Mouse (Mus musculus): Measurements from ENCODE around the gene Gm10295. TPM values are rescaled to one million over a fixed set of nuclear protein-coding genes. Genes with fewer than 3 reads are reported as not detected.

Gm10295 gene
- polyA plus RNA-seq, 1 experiment = not detected

- no peak for TF ChIP-seq POLR2A (IDR thresholded peaks at IDR 0.05; ENCODE audit: borderline replicate concordance, control insufficient read depth, low read depth, low read length)
- TF ChIP-seq CTCF (IDR thresholded peaks at IDR 0.05; ENCODE audit: control insufficient read depth, insufficient read depth, low read length) = no peak
- no peak overlapping the region for H3K4me3 ChIP-seq (replicated peaks; ENCODE audit: control insufficient read depth, low read depth, low read length)
- WGBS = 16% methylated on average over 6 of the region's 6 CpGs
- H3K4me1 ChIP-seq (ENCODE audit: control insufficient read depth, insufficient read depth, low read length) = no peaks in the 10 kb centered on the region
- H3K27ac ChIP-seq (ENCODE audit: control insufficient read depth, insufficient read depth, low read depth, low read length, poor library complexity) = no peak overlapping the region
Measured at GRCm38 (mm10) chr7:71386050-71386449, 34.8 kb upstream of the Gm10295 start.

GRCm38 (mm10) chr7:71384921-71385320 is 33.6 kb upstream of the Gm10295 start:
- Histone ChIP-seq H3K27ac (ENCODE audit: control insufficient read depth, insufficient read depth, low read depth, low read length, poor library complexity) (no peak overlapping the region), H3K4me3 (replicated peaks; ENCODE audit: control insufficient read depth, low read depth, low read length) (no peak overlapping the region), H3K4me1 (ENCODE audit: control insufficient read depth, insufficient read depth, low read length) (no peaks in the 10 kb centered on the region)
- 65% methylated on average over 7 of the region's 7 CpGs for WGBS
- TF ChIP-seq POLR2A (IDR thresholded peaks at IDR 0.05; ENCODE audit: borderline replicate concordance, control insufficient read depth, low read depth, low read length) = no peak

DNA sequence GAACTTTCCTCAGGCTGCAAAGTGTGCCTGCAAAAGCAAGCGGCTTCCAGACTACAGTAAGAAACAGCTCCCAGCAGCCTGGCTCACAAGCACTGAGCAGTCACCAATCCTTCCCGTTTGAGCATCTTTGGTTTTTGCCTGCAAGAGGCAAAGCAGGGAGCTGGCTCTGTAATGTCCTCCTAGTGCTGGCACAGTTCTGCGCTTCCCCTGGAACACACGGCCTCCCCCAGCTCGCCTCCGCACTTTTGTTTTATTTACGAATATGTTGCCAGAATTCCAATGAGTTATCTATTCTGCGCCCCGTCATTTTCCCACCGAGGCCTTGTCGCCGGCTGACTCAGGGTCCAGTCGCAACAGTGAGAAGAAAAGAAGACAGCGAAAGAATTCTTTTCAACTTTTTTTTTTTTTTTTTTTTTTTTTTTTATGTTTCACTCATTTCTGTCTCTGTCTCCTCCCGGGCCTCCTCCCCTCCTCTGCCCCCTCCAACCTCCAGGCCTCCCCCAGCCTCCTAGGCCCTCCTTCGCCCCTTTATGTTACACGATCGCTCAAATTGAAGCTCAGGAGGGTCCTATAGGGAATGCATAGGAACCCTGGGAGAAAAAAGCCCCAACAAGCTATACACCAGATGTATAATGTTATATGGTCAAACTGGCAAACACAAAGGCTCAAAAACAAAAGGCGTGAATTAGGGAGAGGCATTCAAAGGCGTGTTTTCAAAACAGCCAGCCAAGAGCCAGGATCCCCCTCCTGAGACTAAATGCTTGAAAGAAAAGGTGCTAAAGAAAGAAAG is 32.3 kb upstream of the Gm10295 start:
- Histone ChIP-seq H3K4me3 (replicated peaks; ENCODE audit: control insufficient read depth, low read depth, low read length) (no peak overlapping the region), H3K4me1 (ENCODE audit: control insufficient read depth, insufficient read depth, low read length) (no peaks in the 10 kb centered on the region), H3K27ac (ENCODE audit: control insufficient read depth, insufficient read depth, low read depth, low read length, poor library complexity) (no peak overlapping the region; the same call in 1 of the 2 replicates)
- WGBS = 87% methylated on average over 20 of the region's 20 CpGs
- TF ChIP-seq POLR2A (IDR thresholded peaks at IDR 0.05; ENCODE audit: borderline replicate concordance, control insufficient read depth, low read depth, low read length) (no peak), CTCF (IDR thresholded peaks at IDR 0.05; ENCODE audit: control insufficient read depth, insufficient read depth, low read length) (no peak)

DNA sequence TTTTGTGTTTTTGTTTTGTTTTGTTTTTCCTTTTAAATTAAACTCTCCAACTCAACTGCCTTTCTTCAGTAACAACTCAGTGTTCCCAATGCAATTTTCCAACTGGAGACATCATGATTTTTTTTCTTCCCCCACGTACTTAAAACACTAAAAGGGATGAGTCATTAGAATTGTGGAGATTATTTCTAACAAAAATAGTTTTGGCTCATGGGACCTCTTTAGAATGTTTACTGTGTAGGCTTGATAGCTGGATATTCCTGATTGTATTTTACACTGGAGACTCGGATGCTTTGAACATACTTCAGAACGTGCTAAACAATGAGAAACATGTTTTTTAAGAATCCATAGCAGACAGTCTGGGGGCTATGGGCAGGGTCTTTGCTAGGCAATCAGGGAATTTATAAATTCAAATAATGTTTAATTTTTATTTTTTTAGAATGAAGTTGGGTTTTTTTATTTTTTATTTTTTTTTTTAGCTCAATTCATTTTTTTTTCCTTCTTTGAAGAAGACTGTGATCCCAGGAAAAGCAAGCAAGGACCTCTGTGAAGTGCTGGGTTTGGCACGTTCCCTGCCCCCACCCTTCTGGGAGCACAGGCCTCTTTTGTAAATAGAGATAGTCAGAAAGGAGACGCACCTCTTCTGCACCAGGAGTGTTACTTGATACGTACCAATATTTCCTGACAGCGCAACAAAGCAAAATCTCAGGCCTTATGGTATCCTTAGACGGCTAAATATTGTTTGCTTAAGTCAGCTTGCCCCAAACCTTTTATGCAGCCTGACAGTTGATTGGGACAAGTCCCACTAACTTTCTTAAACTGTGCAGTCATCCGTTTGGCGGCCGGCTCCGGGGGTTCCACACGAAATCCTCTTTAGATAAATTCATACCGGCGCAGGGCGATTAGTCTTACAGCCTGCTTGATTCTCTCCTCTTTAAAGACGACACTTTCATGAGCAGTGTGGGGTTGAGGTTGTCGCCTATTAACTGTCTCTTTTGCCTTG is 28.8 kb upstream of the Gm10295 start:
- no peak overlapping the region for H3K4me3 ChIP-seq (replicated peaks; ENCODE audit: control insufficient read depth, low read depth, low read length)
- no peak for TF ChIP-seq POLR2A (IDR thresholded peaks at IDR 0.05; ENCODE audit: borderline replicate concordance, control insufficient read depth, low read depth, low read length)
- no peak for TF ChIP-seq CTCF (IDR thresholded peaks at IDR 0.05; ENCODE audit: control insufficient read depth, insufficient read depth, low read length)
- H3K4me1 ChIP-seq (ENCODE audit: control insufficient read depth, insufficient read depth, low read length) = no peaks in the 10 kb centered on the region
- 80% methylated on average over 18 of the region's 18 CpGs for WGBS
- no peak overlapping the region for H3K27ac ChIP-seq (ENCODE audit: control insufficient read depth, insufficient read depth, low read depth, low read length, poor library complexity)

DNA sequence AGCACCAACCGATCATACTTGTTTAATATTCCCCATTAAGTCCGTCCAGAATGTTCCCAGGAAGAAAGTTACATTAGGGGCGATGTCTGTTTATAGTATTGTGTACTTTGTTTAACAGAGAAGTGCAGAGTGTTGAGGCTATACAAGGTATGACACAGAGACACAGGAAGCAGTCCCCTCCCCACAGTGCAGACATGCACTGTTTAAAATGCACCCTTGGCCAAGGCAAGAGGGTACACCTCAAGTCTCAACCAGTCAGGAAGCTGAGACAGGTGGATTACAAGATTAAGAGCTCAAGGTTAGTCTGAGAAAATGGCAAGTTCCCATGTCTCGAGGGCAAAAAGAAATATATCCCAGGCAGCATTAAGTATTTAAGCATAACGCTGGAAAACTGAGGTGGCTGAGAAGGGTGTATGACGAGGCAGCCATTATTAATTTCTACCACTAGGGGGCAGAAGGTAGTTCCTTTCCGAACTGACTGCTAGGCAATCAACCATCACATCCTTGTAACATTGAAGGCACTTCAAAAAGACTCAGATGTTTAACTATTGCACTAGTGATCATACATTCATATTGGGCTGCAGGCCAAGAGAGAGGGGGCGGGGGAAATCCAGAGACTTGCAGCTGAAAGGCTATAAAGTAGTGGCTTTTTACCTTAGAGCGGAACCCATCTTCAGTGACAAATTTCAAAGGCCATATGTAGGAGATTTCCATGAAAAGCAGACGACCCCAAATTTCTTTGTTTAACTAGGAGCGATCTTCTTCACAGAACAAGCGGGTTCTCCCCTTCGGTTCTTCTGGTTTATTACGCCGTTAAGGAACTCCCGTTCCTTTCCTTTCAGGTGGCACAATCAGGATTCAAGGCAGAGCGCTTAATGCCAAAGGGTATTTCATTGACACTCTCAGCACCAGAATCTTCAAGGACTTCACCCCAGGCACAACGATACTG is 27.8 kb upstream of the Gm10295 start:
- WGBS = 63% methylated on average over 18 of the region's 18 CpGs

DNA sequence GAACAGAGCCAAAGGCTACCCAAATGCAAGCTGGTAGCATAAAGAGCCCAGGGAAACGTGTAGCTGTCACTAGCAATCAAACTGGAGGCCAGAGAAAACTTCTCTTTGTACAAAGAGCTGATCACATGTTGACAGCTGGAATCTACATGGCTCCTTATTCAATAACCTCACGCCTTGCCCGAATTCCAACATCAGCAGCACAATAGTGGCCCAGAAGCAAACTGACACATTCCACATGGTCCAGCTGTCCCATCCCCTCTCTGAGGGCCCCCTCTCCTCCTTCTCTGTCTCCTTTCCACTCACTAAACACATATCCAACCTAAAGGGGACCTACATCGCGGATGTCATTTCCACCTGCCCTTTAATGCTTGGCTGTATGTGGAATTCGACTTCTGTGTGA is 26.7 kb upstream of the Gm10295 start:
- no peaks in the 10 kb centered on the region for H3K4me1 ChIP-seq (ENCODE audit: control insufficient read depth, insufficient read depth, low read length)
- no peak overlapping the region for H3K27ac ChIP-seq (ENCODE audit: control insufficient read depth, insufficient read depth, low read depth, low read length, poor library complexity)
- no peak overlapping the region for H3K4me3 ChIP-seq (replicated peaks; ENCODE audit: control insufficient read depth, low read depth, low read length)
- TF ChIP-seq CTCF (IDR thresholded peaks at IDR 0.05; ENCODE audit: control insufficient read depth, insufficient read depth, low read length) = no peak
- no peak for TF ChIP-seq POLR2A (IDR thresholded peaks at IDR 0.05; ENCODE audit: borderline replicate concordance, control insufficient read depth, low read depth, low read length)
- WGBS = 73% methylated on average over 6 of the region's 6 CpGs

More for the DNA sequence above, 27.8 kb upstream of the Gm10295 start:
- H3K4me3 ChIP-seq (replicated peaks; ENCODE audit: control insufficient read depth, low read depth, low read length) = no peak overlapping the region
- H3K4me1 ChIP-seq (ENCODE audit: control insufficient read depth, insufficient read depth, low read length) = no peaks in the 10 kb centered on the region
- H3K27ac ChIP-seq (ENCODE audit: control insufficient read depth, insufficient read depth, low read depth, low read length, poor library complexity) = no peak overlapping the region
- TF ChIP-seq POLR2A (IDR thresholded peaks at IDR 0.05; ENCODE audit: borderline replicate concordance, control insufficient read depth, low read depth, low read length) = no peak

GRCm38 (mm10) chr7:71374059-71374458 is 22.8 kb upstream of the Gm10295 start:
- H3K27ac ChIP-seq (ENCODE audit: control insufficient read depth, insufficient read depth, low read depth, low read length, poor library complexity) = no peak overlapping the region
- TF ChIP-seq CTCF (IDR thresholded peaks at IDR 0.05; ENCODE audit: control insufficient read depth, insufficient read depth, low read length) = no peak
- TF ChIP-seq POLR2A (IDR thresholded peaks at IDR 0.05; ENCODE audit: borderline replicate concordance, control insufficient read depth, low read depth, low read length) = no peak
- 15% methylated on average over 5 of the region's 5 CpGs for WGBS
- no peaks in the 10 kb centered on the region for H3K4me1 ChIP-seq (ENCODE audit: control insufficient read depth, insufficient read depth, low read length)
- H3K4me3 ChIP-seq (replicated peaks; ENCODE audit: control insufficient read depth, low read depth, low read length) = no peak overlapping the region

Measured in bone marrow, adult 2 months (tissue).